Mouse (Mus musculus): ENCODE measurements around the gene Fn1.

GRCm38 (mm10) chr1:71680046-71680672 lies 27.2 kb upstream of the Fn1 start:
- no peak for TF ChIP-seq CTCF (IDR thresholded peaks at IDR 0.05; ENCODE audit: extremely low read depth, insufficient read depth, insufficient read length, insufficient replicate concordance)
- no peak for TF ChIP-seq POLR2A (IDR thresholded peaks at IDR 0.05; ENCODE audit: low read depth, low read length)

All from spleen, adult 2 months (tissue).